Mouse (Mus musculus) B cell, adult 62 days (primary cell): ENCODE data around the gene Tnk2. TPM values are rescaled to one million over a fixed set of nuclear protein-coding genes. Genes with fewer than 3 reads are reported as not detected.

Experiments
- total RNA-seq: library from RNA; stranded (reverse); gene quantifications from 4 replicates; pipeline ENCODE4 v1.2.4, GENCODE M21; 2023

The Tnk2 gene
- 97.2 to 128 TPM (median 115 TPM) in 4 replicates for total RNA-seq

GRCm38 (mm10) chr16:32643661-32644061 is at the start of gene Tnk2:
Gene Tnk2 (plus strand): TSS chr16:32643874.

GRCm38 (mm10) chr16:32608712-32609400 is 34.8 kb upstream of the Tnk2 start, which contains the start of gene Tfrc:
Gene Tfrc (plus strand): TSS chr16:32608920.

Other genes with a start within 250 kb of the Tnk2 start
- gene Tm4sf19, start 243.4 kb upstream of the Tnk2 start, total RNA-seq, result not detected in 4 replicates
- gene Tctex1d2, start 224.2 kb upstream of the Tnk2 start, total RNA-seq, result 3.1 to 7.0 TPM (median 5.3 TPM) in 4 replicates
- 59.3 to 71.1 TPM (median 66.8 TPM) in 4 replicates for gene Pcyt1a, start 213.0 kb upstream of the Tnk2 start, total RNA-seq
- gene Slc51a, start 156.0 kb upstream of the Tnk2 start, total RNA-seq, result not detected in 4 replicates
- not detected in 4 replicates for gene Zdhhc19, start 147.6 kb upstream of the Tnk2 start, total RNA-seq
- gene Tfrc, start 35.0 kb upstream of the Tnk2 start, total RNA-seq, result 82.3 to 108 TPM (median 101 TPM) in 4 replicates
- not detected in 4 replicates for gene Muc4, start 92.0 kb downstream of the Tnk2 start, total RNA-seq
- 0.25 TPM in 1 of 4 replicates, not detected in the others for gene Muc20, start 153.6 kb downstream of the Tnk2 start, total RNA-seq
- not detected in 4 replicates for gene Smbd1, start 166.6 kb downstream of the Tnk2 start, total RNA-seq
- gene Fyttd1, start 233.6 kb downstream of the Tnk2 start, total RNA-seq, result 71.3 to 81.9 TPM (median 75.7 TPM) in 4 replicates
- gene Rubcn, start 233.9 kb downstream of the Tnk2 start, total RNA-seq, result 142 to 181 TPM (median 160 TPM) in 4 replicates